Mouse (Mus musculus) thymus, postnatal 25 days (tissue): ENCODE results near the gene Pacs1.
A peak's percentile ranks its signal among the peaks of the same experiment; 100 is the strongest.

Experiments used
- DNase-seq: peaks from one replicate; pipeline ENCODE4 v3.0.0; 2022

The Pacs1 gene

GRCm38 (mm10) chr19:5272801-5273733 lies at the start of gene Pacs1:
TSS of gene Pacs1 (minus strand) at chr19:5273119.
- DNase-seq, result peak; percentile 96

- no peak for DNase-seq
Observed at GRCm38 (mm10) chr19:5313189-5313588, 40.3 kb upstream of the Pacs1 start.

- no peak for DNase-seq
Observed at GRCm38 (mm10) chr19:5309025-5309424, 36.1 kb upstream of the Pacs1 start.

- DNase-seq, result peak; percentile 21
Observed at GRCm38 (mm10) chr19:5306968-5307734, 34.2 kb upstream of the Pacs1 start.

GRCm38 (mm10) chr19:5306279-5306678 lies 33.4 kb upstream of the Pacs1 start:
- no peak for DNase-seq

- peak; percentile 85 for DNase-seq
Observed at GRCm38 (mm10) chr19:5302455-5302854, 29.5 kb upstream of the Pacs1 start.

- DNase-seq, result no peak
Observed at GRCm38 (mm10) chr19:5300588-5300987, 27.7 kb upstream of the Pacs1 start.

- DNase-seq, result no peak
Observed at GRCm38 (mm10) chr19:5297903-5298800, 25.2 kb upstream of the Pacs1 start, which contains the start of gene Gal3st3. TSS of gene Gal3st3 (plus strand) at chr19:5298331.

- DNase-seq, result no peak
Observed at GRCm38 (mm10) chr19:5296630-5297029, 23.7 kb upstream of the Pacs1 start.

GRCm38 (mm10) chr19:5295736-5296075 lies 22.8 kb upstream of the Pacs1 start:
- no peak for DNase-seq

- peak; percentile 95 for DNase-seq
Observed at GRCm38 (mm10) chr19:5294972-5295735, 22.2 kb upstream of the Pacs1 start, which contains the start of gene Sf3b2. TSS of gene Sf3b2 (minus strand) at chr19:5295455.

GRCm38 (mm10) chr19:5278381-5278780 lies 5.5 kb upstream of the Pacs1 start:
- DNase-seq, result no peak

GRCm38 (mm10) chr19:5277140-5277539 lies 4.2 kb upstream of the Pacs1 start:
- DNase-seq, result peak; percentile 22

GRCm38 (mm10) chr19:5276531-5276930 lies 3.6 kb upstream of the Pacs1 start:
- no peak for DNase-seq

GRCm38 (mm10) chr19:5275736-5276135 lies 2.8 kb upstream of the Pacs1 start:
- DNase-seq, result no peak

GRCm38 (mm10) chr19:5274641-5275040 lies 1.7 kb upstream of the Pacs1 start:
- DNase-seq, result no peak

GRCm38 (mm10) chr19:5273916-5274315 lies 997 bp upstream of the Pacs1 start:
- no peak for DNase-seq

GRCm38 (mm10) chr19:5272326-5272795 lies 558 bp downstream of the Pacs1 start:
- peak; percentile 53 for DNase-seq

- no peak for DNase-seq
Observed at GRCm38 (mm10) chr19:5271430-5271829, 1.5 kb downstream of the Pacs1 start.

GRCm38 (mm10) chr19:5269392-5269791 lies 3.5 kb downstream of the Pacs1 start:
- no peak for DNase-seq

- no peak for DNase-seq
Observed at GRCm38 (mm10) chr19:5268875-5269274, 4.0 kb downstream of the Pacs1 start.

GRCm38 (mm10) chr19:5268017-5268416 lies 4.9 kb downstream of the Pacs1 start:
- DNase-seq, result no peak
